Mouse (Mus musculus) cerebellum, adult 2 months (tissue): ENCODE results near the gene Abraxas1.

ENCODE experiments used
- CTCF ChIP-seq: fragments of 200-500 bp; IDR thresholded peaks from 2 replicates; pipeline ENCODE4 v1.5.1; 2011; ENCODE audit warnings: low read depth, mild to moderate bottlenecking, control low read depth, low read length, moderate library complexity, borderline replicate concordance; ENCODE audit not compliant: insufficient read depth
- POLR2A ChIP-seq: fragments of 200-500 bp; IDR thresholded peaks from 2 replicates; pipeline ENCODE4 v1.6.1; 2011; ENCODE audit warnings: low read length, control low read depth, borderline replicate concordance; ENCODE audit not compliant: insufficient read depth

DNA sequence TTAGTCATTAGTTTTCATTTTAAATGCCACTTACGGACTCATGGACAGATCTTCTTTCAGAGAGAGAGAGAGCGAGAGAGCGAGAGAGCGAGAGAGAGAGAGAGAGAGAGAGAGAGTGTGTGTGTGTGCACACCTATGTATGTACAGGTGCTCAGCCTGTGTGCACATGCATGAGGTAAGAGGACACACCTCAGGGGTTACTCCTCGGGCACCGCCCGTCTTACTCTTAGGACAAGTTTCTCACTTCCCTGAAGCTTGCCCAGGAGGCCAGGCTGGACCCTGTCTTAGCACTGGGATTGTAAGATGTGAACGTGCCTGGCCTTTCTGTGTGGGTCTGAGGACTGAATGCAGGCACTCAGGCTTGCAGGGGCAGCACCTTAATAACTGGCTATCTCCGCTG is 33.2 kb downstream of the Abraxas1 start:
- TF ChIP-seq POLR2A = no peak
- no peak for TF ChIP-seq CTCF
